Mouse (Mus musculus) subcutaneous adipose tissue, adult 2 months (tissue): ENCODE data around the gene Sh2b2. TPM values are rescaled to one million over a fixed set of nuclear protein-coding genes. Genes with fewer than 3 reads are reported as not detected.

Source experiments
- polyA plus RNA-seq: library from polyadenylated mRNA; depleted of rRNA; stranded (reverse); fragments of >200 nt; gene quantifications from 2 replicates; pipeline ENCODE4 v1.2.3, GENCODE M21; 2012; ENCODE audit warnings: low replicate concordance; rRNA removed

Sh2b2 gene
- 52.7 and 69.5 TPM in 2 replicates for polyA plus RNA-seq

GRCm38 (mm10) chr5:136246452-136246838 is at the start of gene Sh2b2:
Sh2b2 (minus strand) TSS chr5:136246556.

GRCm38 (mm10) chr5:136198474-136199391 is 47.6 kb downstream of the Sh2b2 start, which contains the start of gene Prkrip1:
Prkrip1 (minus strand) TSS chr5:136198963.

GRCm38 (mm10) chr5:136170512-136171362 is 75.6 kb downstream of the Sh2b2 start, which contains the start of gene Orai2:
Orai2 (minus strand) TSS chr5:136170713.

Other genes with a start within 250 kb of the Sh2b2 start
- gene Upk3b, start 208.1 kb downstream of the Sh2b2 start, polyA plus RNA-seq, result 28.6 and 62.8 TPM in 2 replicates
- gene Upk3bl, start 192.1 kb downstream of the Sh2b2 start, polyA plus RNA-seq, result 4.1 TPM in 1 of 2 replicates, not detected in the other
- 18.1 and 35.3 TPM in 2 replicates for gene Rasa4, start 162.6 kb downstream of the Sh2b2 start, polyA plus RNA-seq
- 82.5 and 100 TPM in 2 replicates for gene Polr2j, start 129.9 kb downstream of the Sh2b2 start, polyA plus RNA-seq
- 22.4 and 40.0 TPM in 2 replicates for gene Lrwd1, start 110.5 kb downstream of the Sh2b2 start, polyA plus RNA-seq
- 11.5 and 18.1 TPM in 2 replicates for gene Alkbh4, start 110.4 kb downstream of the Sh2b2 start, polyA plus RNA-seq
- 9.4 and 23.4 TPM in 2 replicates for gene Orai2, start 75.8 kb downstream of the Sh2b2 start, polyA plus RNA-seq
- 10.8 and 17.4 TPM in 2 replicates for gene Prkrip1, start 47.6 kb downstream of the Sh2b2 start, polyA plus RNA-seq